Mouse (Mus musculus): ENCODE data around the gene Nup133. TPM values are rescaled to one million over a fixed set of nuclear protein-coding genes. Genes with fewer than 3 reads are reported as not detected.

The Nup133 gene
- polyA plus RNA-seq, 1 experiment from 2014 or later: 36.5 TPM

GRCm38 (mm10) chr8:123883094-123883493, 66.0 kb downstream of the Nup133 start:
- ATAC-seq (ENCODE audit: low FRiP score, low read depth): peak; percentile 68

GRCm38 (mm10) chr8:123882412-123882811, 66.7 kb downstream of the Nup133 start:
- no peak for ATAC-seq (ENCODE audit: low FRiP score, low read depth)
- Histone ChIP-seq H3K4me2 (replicated peaks) (no peak overlapping the region), H3K4me1 (peaks cover 12% of the 10 kb centered on the region), H3K27ac (no peak overlapping the region), H3K9me3 (no peaks in the 10 kb centered on the region), H3K9ac (no peak overlapping the region), H3K36me3 (no peaks in the 10 kb centered on the region), H3K4me3 (no peak overlapping the region), H3K27me3 (peaks cover 38% of the 10 kb centered on the region)
- whole genome bisulfite sequencing: 65% methylated on average over 2 of the region's 2 CpGs

More at GRCm38 (mm10) chr8:123883094-123883493, 66.0 kb downstream of the Nup133 start:
- WGBS: 61% methylated on average over 4 of the region's 4 CpGs
- Histone ChIP-seq H3K4me1 (peaks cover 12% of the 10 kb centered on the region), H3K9me3 (no peaks in the 10 kb centered on the region), H3K27ac (no peak overlapping the region), H3K4me2 (replicated peaks) (no peak overlapping the region), H3K36me3 (no peaks in the 10 kb centered on the region), H3K9ac (no peak overlapping the region), H3K4me3 (no peak overlapping the region), H3K27me3 (peaks cover 38% of the 10 kb centered on the region)

GRCm38 (mm10) chr8:123880821-123881350, 68.2 kb downstream of the Nup133 start:
- Histone ChIP-seq H3K4me2 (replicated peaks) (no peak overlapping the region), H3K27ac (no peak overlapping the region), H3K36me3 (no peaks in the 10 kb centered on the region), H3K27me3 (peaks cover 26% of the 10 kb centered on the region), H3K4me3 (no peak overlapping the region), H3K9ac (no peak overlapping the region), H3K4me1 (peaks cover 12% of the 10 kb centered on the region), H3K9me3 (no peaks in the 10 kb centered on the region)
- ATAC-seq (ENCODE audit: low FRiP score, low read depth): no peak
- 42% methylated on average over 4 of the region's 4 CpGs for WGBS

- Histone ChIP-seq H3K4me1 (peaks cover 12% of the 10 kb centered on the region), H3K4me2 (replicated peaks) (no peak overlapping the region), H3K36me3 (no peaks in the 10 kb centered on the region), H3K4me3 (no peak overlapping the region), H3K9me3 (no peaks in the 10 kb centered on the region), H3K9ac (no peak overlapping the region), H3K27ac (no peak overlapping the region), H3K27me3 (peaks cover 19% of the 10 kb centered on the region)
- no peak for ATAC-seq (ENCODE audit: low FRiP score, low read depth)
- WGBS: 67% methylated on average over 10 of the region's 10 CpGs
These were observed 68.8 kb downstream of the Nup133 start for GRCm38 (mm10) chr8:123880271-123880670.

- 66% methylated on average over 2 of the region's 2 CpGs for WGBS
- no peak overlapping the region for H3K27ac ChIP-seq
- no peak overlapping the region for H3K4me3 ChIP-seq
These were observed 71.2 kb downstream of the Nup133 start for GRCm38 (mm10) chr8:123877865-123878264.

GRCm38 (mm10) chr8:123874324-123874723, 74.7 kb downstream of the Nup133 start:
- Histone ChIP-seq H3K9me3 (no peaks in the 10 kb centered on the region), H3K4me2 (replicated peaks) (no peak overlapping the region), H3K9ac (no peak overlapping the region), H3K36me3 (no peaks in the 10 kb centered on the region), H3K4me3 (no peak overlapping the region), H3K27ac (no peak overlapping the region), H3K4me1 (0 out of 2 replicates have a peak, but pooled peaks cover 4% of the 10 kb centered on the region), H3K27me3 (no peaks in the 10 kb centered on the region)
- ATAC-seq (ENCODE audit: low FRiP score, low read depth): no peak
- 85% methylated on average over 11 of the region's 11 CpGs for WGBS

More at GRCm38 (mm10) chr8:123877865-123878264, 71.2 kb downstream of the Nup133 start:
- Histone ChIP-seq H3K9me3 (no peaks in the 10 kb centered on the region), H3K4me1 (no peaks in the 10 kb centered on the region), H3K27me3 (no peaks in the 10 kb centered on the region), H3K4me2 (replicated peaks) (no peak overlapping the region), H3K9ac (no peak overlapping the region), H3K36me3 (no peaks in the 10 kb centered on the region)
- no peak for ATAC-seq (ENCODE audit: low FRiP score, low read depth)

- WGBS: 80% methylated on average over 6 of the region's 6 CpGs
- Histone ChIP-seq H3K27ac (no peak overlapping the region), H3K9me3 (no peaks in the 10 kb centered on the region), H3K9ac (no peak overlapping the region), H3K4me1 (0 out of 2 replicates have a peak, but pooled peaks cover 4% of the 10 kb centered on the region), H3K4me2 (replicated peaks) (no peak overlapping the region), H3K27me3 (no peaks in the 10 kb centered on the region), H3K36me3 (no peaks in the 10 kb centered on the region), H3K4me3 (no peak overlapping the region)
- no peak for ATAC-seq (ENCODE audit: low FRiP score, low read depth)
These were observed 75.7 kb downstream of the Nup133 start for GRCm38 (mm10) chr8:123873364-123873763.

GRCm38 (mm10) chr8:123872048-123872447, 77.0 kb downstream of the Nup133 start:
- Histone ChIP-seq H3K27ac (no peak overlapping the region), H3K4me1 (0 out of 2 replicates have a peak, but pooled peaks cover 4% of the 10 kb centered on the region), H3K4me2 (replicated peaks) (no peak overlapping the region), H3K9me3 (no peaks in the 10 kb centered on the region), H3K4me3 (no peak overlapping the region), H3K36me3 (no peaks in the 10 kb centered on the region), H3K27me3 (no peaks in the 10 kb centered on the region), H3K9ac (no peak overlapping the region)
- 54% methylated on average over 9 of the region's 9 CpGs for WGBS
- no peak for ATAC-seq (ENCODE audit: low FRiP score, low read depth)

- WGBS: 33% methylated on average over 5 of the region's 5 CpGs
- no peak overlapping the region for H3K4me2 ChIP-seq (replicated peaks)
- no peak for ATAC-seq (ENCODE audit: low FRiP score, low read depth)
These were observed 82.1 kb downstream of the Nup133 start for GRCm38 (mm10) chr8:123866971-123867370.

GRCm38 (mm10) chr8:123865786-123866185, 83.3 kb downstream of the Nup133 start:
- Histone ChIP-seq H3K4me2 (replicated peaks) (no peak overlapping the region), H3K36me3 (no peaks in the 10 kb centered on the region), H3K9me3 (no peaks in the 10 kb centered on the region), H3K4me1 (no peaks in the 10 kb centered on the region), H3K27ac (no peak overlapping the region), H3K27me3 (peaks cover 36% of the 10 kb centered on the region), H3K4me3 (no peak overlapping the region), H3K9ac (no peak overlapping the region)
- no peak for ATAC-seq (ENCODE audit: low FRiP score, low read depth)
- 79% methylated on average over 7 of the region's 7 CpGs for WGBS

More at GRCm38 (mm10) chr8:123866971-123867370, 82.1 kb downstream of the Nup133 start:
- no peaks in the 10 kb centered on the region for H3K9me3 ChIP-seq
- H3K4me1 ChIP-seq: 0 out of 2 replicates have a peak, but pooled peaks cover 2% of the 10 kb centered on the region
- H3K4me3 ChIP-seq: no peak overlapping the region
- H3K27ac ChIP-seq: no peak overlapping the region
- H3K9ac ChIP-seq: no peak overlapping the region
- H3K36me3 ChIP-seq: no peaks in the 10 kb centered on the region
- H3K27me3 ChIP-seq: peaks cover 28% of the 10 kb centered on the region

GRCm38 (mm10) chr8:123860386-123860785, 88.7 kb downstream of the Nup133 start:
- no peak overlapping the region for H3K27ac ChIP-seq
- no peaks in the 10 kb centered on the region for H3K9me3 ChIP-seq
- H3K36me3 ChIP-seq: no peaks in the 10 kb centered on the region
- no peak for ATAC-seq (ENCODE audit: low FRiP score, low read depth)
- peaks cover 44% of the 10 kb centered on the region for H3K27me3 ChIP-seq
- H3K4me1 ChIP-seq: peaks cover 12% of the 10 kb centered on the region; the same call in 1 of the 2 replicates
- H3K4me3 ChIP-seq: peak overlapping the region; percentile 77
- 74% methylated on average over 4 of the region's 4 CpGs for WGBS
- H3K9ac ChIP-seq: no peak overlapping the region
- peak overlapping the region; percentile 94 for H3K4me2 ChIP-seq (replicated peaks)

GRCm38 (mm10) chr8:123859648-123860259, 89.3 kb downstream of the Nup133 start, which contains the start of gene Ccsap:
TSS of gene Ccsap (minus strand) at chr8:123860209.
- no peaks in the 10 kb centered on the region for H3K36me3 ChIP-seq
- peak within 1 kb of the TSS; percentile 77 for H3K4me3 ChIP-seq
- H3K9me3 ChIP-seq: peaks cover 1% of the 10 kb centered on the region; the same call in 1 of the 2 replicates
- WGBS: 2% methylated on average over 48 of the region's 48 CpGs
- peak within 1 kb of the TSS; percentile 72 for H3K9ac ChIP-seq
- H3K4me2 ChIP-seq (replicated peaks): peak within 1 kb of the TSS; percentile 94
- peak within 1 kb of the TSS; percentile 8; the same call in 1 of the 2 replicates for H3K27ac ChIP-seq
- H3K4me1 ChIP-seq: peaks cover 12% of the 10 kb centered on the region; the same call in 1 of the 2 replicates
- no peak for ATAC-seq (ENCODE audit: low FRiP score, low read depth)
- peaks cover 42% of the 10 kb centered on the region for H3K27me3 ChIP-seq
